Mouse (Mus musculus) G1E (cell line): ENCODE measurements around the gene Chrnb1. TPM values are rescaled to one million over a fixed set of nuclear protein-coding genes. Genes with fewer than 3 reads are reported as not detected.

Source experiments
- ATAC-seq: 2 replicates; pipeline ENCODE4 v1.8.0; 2016; ENCODE audit warnings: mild to moderate bottlenecking; ENCODE audit not compliant: insufficient number of reproducible peaks, poor library complexity, low FRiP score, severe bottlenecking; ENCODE audit errors: extremely low read depth
- DNase-seq: peaks from one replicate; pipeline ENCODE4 v3.0.0; 2012; ENCODE audit warnings: low spot score
- H3K27me3 ChIP-seq: 2 replicates; pipeline ENCODE4 v1.6.1; 2012; ENCODE audit warnings: mild to moderate bottlenecking, low read length, inconsistent platforms; ENCODE audit not compliant: insufficient read depth
- H3K36me3 ChIP-seq: replicated peaks from 2 replicates; pipeline ENCODE3; 2012; ENCODE audit warnings: mild to moderate bottlenecking, inconsistent platforms
- H3K4me1 ChIP-seq: 2 replicates; pipeline ENCODE4 v1.6.1; 2012; ENCODE audit warnings: low read depth, low read length, inconsistent platforms, mixed read lengths; ENCODE audit not compliant: insufficient read depth
- H3K4me3 ChIP-seq: 2 replicates; pipeline ENCODE4 v1.5.1; 2012; ENCODE audit warnings: low read depth, mild to moderate bottlenecking, inconsistent platforms, low read length, moderate library complexity, mixed read lengths
- H3K9me3 ChIP-seq: replicated peaks from 2 replicates; pipeline ENCODE4 v1.6.1; 2012; ENCODE audit warnings: inconsistent platforms
- CTCF ChIP-seq: IDR thresholded peaks from 2 replicates; pipeline ENCODE4 v1.5.1; 2012; ENCODE audit warnings: low read depth, low read length, inconsistent platforms, mixed read lengths
- GATA1 ChIP-seq: IDR thresholded peaks from 2 replicates; pipeline ENCODE4 v1.6.1; 2012; ENCODE audit warnings: borderline replicate concordance, low read length, inconsistent platforms, mixed read lengths
- GATA2 ChIP-seq: IDR thresholded peaks from 2 replicates; pipeline ENCODE4 v1.6.1; 2012; ENCODE audit warnings: low read depth, low read length, inconsistent platforms, borderline replicate concordance
- POLR2AphosphoS5 ChIP-seq: IDR thresholded peaks from 2 replicates; pipeline ENCODE4 v1.6.1; 2012; ENCODE audit warnings: low read depth, low read length, inconsistent platforms; ENCODE audit not compliant: insufficient replicate concordance
- TAL1 ChIP-seq: conservative IDR thresholded peaks from 2 replicates; pipeline ENCODE4 v1.6.1; 2012; ENCODE audit warnings: low read depth, low read length, inconsistent platforms, mixed read lengths
- polyA plus RNA-seq: library from polyadenylated mRNA; stranded (reverse); fragments of >175 nt; gene quantifications from 2 replicates; pipeline ENCODE4 v1.2.3, GENCODE M21; 2012
- total RNA-seq, 2 experiments: library from RNA; stranded (forward) in 1 of 2; stranded (reverse) in 1 of 2; fragments of 200-1000 nt in 1 of 2; fragments of >200 nt in 1 of 2; fragmentation: Nextera tagmentation in 1 of 2; gene quantifications; 2 replicates each; pipeline ENCODE4 v1.2.3; 2014 to 2017

Chrnb1 gene
- total and polyA plus RNA-seq, 3 experiments = 0.50 to 2.8 (median 1.2) TPM

DNA sequence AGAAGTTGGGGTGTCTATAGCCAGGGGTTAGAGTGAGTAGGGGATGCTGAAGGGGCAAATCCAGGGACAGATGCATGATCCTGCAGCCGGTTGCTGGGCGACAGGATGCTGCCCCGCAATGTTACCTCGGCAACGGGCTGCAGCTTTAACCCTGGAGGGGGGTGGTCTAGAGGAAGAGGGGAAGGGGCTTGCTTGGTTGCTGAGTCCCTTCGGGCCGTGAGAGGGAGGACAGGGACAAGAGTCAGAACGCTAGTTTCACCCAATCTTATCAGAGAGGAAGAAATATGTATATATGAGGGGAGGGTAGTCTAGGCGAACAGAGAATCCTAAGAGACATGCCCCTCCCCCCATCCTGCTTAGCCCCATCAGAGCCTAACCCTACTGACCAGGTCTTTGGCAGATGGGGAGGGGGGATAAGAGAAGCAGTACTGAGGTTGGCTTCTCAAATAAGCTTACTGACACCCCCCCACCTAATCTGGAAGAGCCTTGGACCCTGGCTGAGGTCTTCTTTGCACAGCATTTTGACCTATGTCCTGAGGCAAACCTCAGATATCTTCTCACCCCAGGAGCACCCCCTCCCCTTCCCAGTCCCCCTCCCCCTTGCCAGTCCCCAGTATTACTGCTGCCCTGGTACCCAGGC lies 39.7 kb upstream of the Chrnb1 start:
- DNase-seq = no peak
- Histone ChIP-seq H3K4me1 (peaks cover 67% of the 10 kb centered on the region), H3K27me3 (peaks cover 50% of the 10 kb centered on the region), H3K36me3 (peaks cover 8% of the 10 kb centered on the region), H3K4me3 (no peak overlapping the region), H3K9me3 (no peaks in the 10 kb centered on the region)
- no peak for ATAC-seq
- TF ChIP-seq GATA2 = no peak
- no peak for TF ChIP-seq POLR2AphosphoS5
- no peak for TF ChIP-seq GATA1
- no peak for TF ChIP-seq TAL1
- no peak for TF ChIP-seq CTCF

DNA sequence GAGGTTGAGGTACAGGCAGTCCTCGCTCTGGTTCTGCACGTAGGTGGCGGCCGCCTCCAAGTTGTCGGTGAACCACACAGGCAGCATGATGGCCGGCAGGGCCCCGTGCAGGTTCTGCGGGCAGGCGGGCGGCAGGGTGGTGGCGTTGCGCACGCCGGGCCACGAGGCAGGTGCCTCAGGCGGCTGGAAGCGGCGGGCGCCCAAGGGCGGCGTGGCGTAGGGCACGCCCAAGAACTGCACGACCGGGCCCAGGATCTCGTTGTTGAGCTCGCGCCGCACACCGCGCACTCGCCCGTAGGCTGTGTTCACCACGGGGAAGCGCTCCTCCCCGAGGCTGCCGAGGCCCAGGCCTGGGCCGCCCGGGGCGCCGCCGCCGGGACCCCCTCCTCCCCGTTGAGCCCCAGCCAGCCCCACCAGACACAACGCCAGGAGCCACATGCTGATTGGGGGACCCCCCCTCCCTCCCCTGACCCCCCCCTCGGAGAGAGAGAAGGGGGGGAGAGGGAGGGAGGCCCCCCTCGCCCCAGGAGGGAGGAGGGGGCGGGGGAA lies 38.3 kb upstream of the Chrnb1 start:
- H3K4me3 ChIP-seq = peak overlapping the region; percentile 67
- peaks cover 57% of the 10 kb centered on the region for H3K4me1 ChIP-seq
- H3K27me3 ChIP-seq = peaks cover 55% of the 10 kb centered on the region
- peaks cover 4% of the 10 kb centered on the region for H3K36me3 ChIP-seq
- TF ChIP-seq POLR2AphosphoS5 (no peak), TAL1 (no peak), GATA2 (no peak), GATA1 (no peak), CTCF (no peak)
- ATAC-seq (no peak), DNase-seq (no peak)
- no peaks in the 10 kb centered on the region for H3K9me3 ChIP-seq

DNA sequence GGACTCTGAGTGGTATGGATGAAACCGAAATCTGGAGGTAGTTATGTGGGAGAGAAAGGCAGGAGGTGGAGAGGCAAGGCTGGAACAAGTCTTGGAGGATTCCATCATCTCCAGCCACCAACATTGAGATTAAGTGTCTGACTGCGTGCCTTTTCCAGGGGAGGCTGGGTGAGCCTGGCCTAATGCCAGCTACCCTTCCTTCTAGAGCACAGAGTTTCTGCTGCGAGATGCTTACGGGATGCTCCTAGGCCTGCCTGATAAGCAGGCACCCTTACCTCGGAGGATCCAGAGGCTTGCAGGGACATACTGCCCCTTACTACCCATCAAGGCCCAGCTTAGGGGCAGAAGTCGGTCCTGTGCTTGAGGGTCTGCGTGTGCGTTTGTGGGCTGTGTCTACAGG lies 37.8 kb upstream of the Chrnb1 start:
- peaks cover 60% of the 10 kb centered on the region for H3K27me3 ChIP-seq
- H3K36me3 ChIP-seq = peaks cover 8% of the 10 kb centered on the region
- ATAC-seq (no peak), DNase-seq (no peak)
- TF ChIP-seq POLR2AphosphoS5 (no peak), CTCF (no peak), GATA1 (no peak), GATA2 (no peak), TAL1 (no peak)
- no peaks in the 10 kb centered on the region for H3K9me3 ChIP-seq
- peak overlapping the region; percentile 67 for H3K4me3 ChIP-seq
- H3K4me1 ChIP-seq = peaks cover 54% of the 10 kb centered on the region

DNA sequence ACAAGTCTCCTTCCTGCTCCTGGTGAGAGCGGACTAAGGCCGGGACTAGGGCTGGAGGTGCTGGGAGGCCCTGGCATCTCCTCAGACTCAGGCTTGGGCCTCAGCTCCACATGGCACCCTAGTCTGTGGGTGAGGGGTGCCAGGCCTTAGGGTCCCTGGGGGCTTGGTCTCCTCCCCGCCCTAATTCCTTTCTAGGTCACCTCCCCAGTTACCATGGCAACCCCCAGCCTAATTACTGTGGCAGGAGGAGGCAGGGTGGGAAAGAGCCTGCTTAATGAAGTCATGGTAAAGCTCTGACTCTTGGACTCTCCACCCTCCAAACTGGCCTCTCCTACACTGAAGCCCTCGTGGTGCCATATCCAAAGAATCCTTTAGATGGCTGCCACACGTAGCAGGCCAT lies 33.1 kb upstream of the Chrnb1 start:
- peaks cover 46% of the 10 kb centered on the region for H3K36me3 ChIP-seq
- H3K27me3 ChIP-seq = peaks cover 59% of the 10 kb centered on the region
- TF ChIP-seq TAL1 (no peak), GATA2 (no peak), CTCF (no peak), POLR2AphosphoS5 (no peak), GATA1 (no peak)
- peaks cover 10% of the 10 kb centered on the region for H3K9me3 ChIP-seq
- ATAC-seq (no peak), DNase-seq (no peak)
- no peak overlapping the region for H3K4me3 ChIP-seq
- H3K4me1 ChIP-seq = peaks cover 16% of the 10 kb centered on the region

DNA sequence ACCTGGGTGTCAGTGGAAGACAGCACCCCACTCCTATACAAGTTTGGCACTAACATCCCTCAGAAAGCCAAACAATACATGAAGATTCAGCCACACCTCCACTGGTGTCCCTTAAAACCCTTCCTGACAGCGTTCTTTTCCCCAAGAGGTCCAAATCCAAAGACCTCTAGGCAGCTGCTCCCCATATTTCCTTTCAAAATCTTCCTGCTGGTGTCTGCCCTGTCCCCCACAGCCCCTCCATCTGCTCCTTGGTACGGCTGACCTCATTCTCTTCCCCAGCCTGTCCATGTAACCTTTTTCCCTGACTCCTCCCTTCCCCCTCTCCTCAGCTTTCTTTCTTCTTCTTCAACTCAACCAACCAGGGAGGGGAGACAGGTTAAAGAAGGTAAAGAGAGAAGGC lies 27.7 kb upstream of the Chrnb1 start:
- TF ChIP-seq TAL1 (no peak), POLR2AphosphoS5 (no peak), CTCF (no peak), GATA2 (no peak), GATA1 (no peak)
- ATAC-seq = no peak
- no peak overlapping the region for H3K4me3 ChIP-seq
- H3K27me3 ChIP-seq = peaks cover 49% of the 10 kb centered on the region
- no peaks in the 10 kb centered on the region; the same call in 1 of the 2 replicates for H3K4me1 ChIP-seq
- peaks cover 10% of the 10 kb centered on the region for H3K9me3 ChIP-seq
- no peak for DNase-seq
- H3K36me3 ChIP-seq = peaks cover 37% of the 10 kb centered on the region

DNA sequence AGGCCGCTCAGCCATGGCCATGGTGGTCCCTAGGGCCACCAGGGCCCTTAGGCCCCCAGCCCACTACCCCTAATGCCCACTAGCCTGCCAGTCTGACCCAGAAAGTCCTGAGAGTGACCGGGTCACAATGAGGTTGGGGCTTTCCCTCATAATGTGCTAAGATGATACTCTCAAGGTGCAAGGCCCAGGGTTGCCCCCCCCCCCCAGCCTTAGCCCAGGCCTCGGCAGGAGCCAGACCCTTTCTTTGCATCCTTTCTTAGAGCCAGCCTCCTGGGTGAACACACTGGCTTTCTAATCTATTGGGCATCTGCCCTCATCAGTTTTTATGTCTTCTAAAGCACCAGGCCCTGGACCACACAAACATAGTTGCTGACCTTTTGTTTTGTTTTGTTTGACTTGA lies 26.3 kb upstream of the Chrnb1 start, which contains the start of gene Spem1:
Gene Spem1, minus strand, starts transcription at position 101 of the 400 bp plus-strand sequence.
- Histone ChIP-seq H3K9me3 (peaks cover 8% of the 10 kb centered on the region), H3K27me3 (peaks cover 44% of the 10 kb centered on the region), H3K36me3 (peaks cover 24% of the 10 kb centered on the region), H3K4me1 (no peaks in the 10 kb centered on the region; the same call in 1 of the 2 replicates), H3K4me3 (no peak within 1 kb of the TSS)
- TF ChIP-seq TAL1 = no peak
- TF ChIP-seq CTCF = no peak
- TF ChIP-seq GATA2 = no peak
- no peak for TF ChIP-seq POLR2AphosphoS5
- no peak for TF ChIP-seq GATA1
- ATAC-seq (no peak), DNase-seq (no peak)
